Mouse (Mus musculus): ENCODE results near the gene Itga9. TPM values are rescaled to one million over a fixed set of nuclear protein-coding genes. Genes with fewer than 3 reads are reported as not detected.

The Itga9 gene
- polyA plus RNA-seq, 1 experiment from 2014 or later = 4.0 TPM

GRCm38 (mm10) chr9:118812221-118812620 lies 205.7 kb downstream of the Itga9 start:
- no peak overlapping the region for H3K4me3 ChIP-seq
- H3K36me3 ChIP-seq = no peaks in the 10 kb centered on the region
- no peak for DNase-seq (ENCODE audit: low spot score)
- 90% methylated on average over 7 of the region's 7 CpGs for WGBS
- H3K27me3 ChIP-seq (ENCODE audit: low read depth, poor library complexity, severe bottlenecking) = no peaks in the 10 kb centered on the region
- H3K9me3 ChIP-seq (replicated peaks) = peaks cover 3% of the 10 kb centered on the region; the same call in 1 of the 2 replicates
- H3K4me1 ChIP-seq = no peaks in the 10 kb centered on the region
- no peak overlapping the region for H3K27ac ChIP-seq (replicated peaks)

- Histone ChIP-seq H3K27me3 (ENCODE audit: low read depth, poor library complexity, severe bottlenecking) (no peaks in the 10 kb centered on the region), H3K4me3 (no peak overlapping the region), H3K36me3 (no peaks in the 10 kb centered on the region), H3K4me1 (no peaks in the 10 kb centered on the region), H3K9me3 (replicated peaks) (peaks cover 3% of the 10 kb centered on the region; the same call in 1 of the 2 replicates), H3K27ac (replicated peaks) (no peak overlapping the region)
- 88% methylated on average over 5 of the region's 5 CpGs for WGBS
- no peak for DNase-seq (ENCODE audit: low spot score)
These were observed 207.0 kb downstream of the Itga9 start for GRCm38 (mm10) chr9:118813492-118813891.

GRCm38 (mm10) chr9:118814056-118814455 lies 207.6 kb downstream of the Itga9 start:
- WGBS = 91% methylated on average over 16 of the region's 16 CpGs
- H3K27me3 ChIP-seq (ENCODE audit: low read depth, poor library complexity, severe bottlenecking) = no peaks in the 10 kb centered on the region
- no peak for DNase-seq (ENCODE audit: low spot score)

GRCm38 (mm10) chr9:118814461-118814860 lies 208.0 kb downstream of the Itga9 start:
- DNase-seq (ENCODE audit: low spot score) = no peak
- Histone ChIP-seq H3K4me1 (no peaks in the 10 kb centered on the region), H3K9me3 (replicated peaks) (peaks cover 3% of the 10 kb centered on the region; the same call in 1 of the 2 replicates), H3K36me3 (no peaks in the 10 kb centered on the region), H3K27me3 (ENCODE audit: low read depth, poor library complexity, severe bottlenecking) (no peaks in the 10 kb centered on the region), H3K27ac (replicated peaks) (no peak overlapping the region), H3K4me3 (no peak overlapping the region)
- WGBS = 85% methylated on average over 8 of the region's 8 CpGs

More at GRCm38 (mm10) chr9:118814056-118814455, 207.6 kb downstream of the Itga9 start:
- H3K27ac ChIP-seq (replicated peaks) = no peak overlapping the region
- peaks cover 3% of the 10 kb centered on the region; the same call in 1 of the 2 replicates for H3K9me3 ChIP-seq (replicated peaks)
- H3K4me1 ChIP-seq = no peaks in the 10 kb centered on the region
- no peaks in the 10 kb centered on the region for H3K36me3 ChIP-seq
- no peak overlapping the region for H3K4me3 ChIP-seq

- no peaks in the 10 kb centered on the region for H3K4me1 ChIP-seq
- 97% methylated on average over 8 of the region's 8 CpGs for WGBS
- H3K36me3 ChIP-seq = no peaks in the 10 kb centered on the region
- DNase-seq (ENCODE audit: low spot score) = no peak
- no peaks in the 10 kb centered on the region for H3K27me3 ChIP-seq (ENCODE audit: low read depth, poor library complexity, severe bottlenecking)
- no peak overlapping the region for H3K4me3 ChIP-seq
- H3K27ac ChIP-seq (replicated peaks) = no peak overlapping the region
- peaks cover 3% of the 10 kb centered on the region; the same call in 1 of the 2 replicates for H3K9me3 ChIP-seq (replicated peaks)
These were observed 209.1 kb downstream of the Itga9 start for GRCm38 (mm10) chr9:118815543-118815942.

- DNase-seq (ENCODE audit: low spot score) = no peak
- Histone ChIP-seq H3K36me3 (no peaks in the 10 kb centered on the region), H3K27me3 (ENCODE audit: low read depth, poor library complexity, severe bottlenecking) (no peaks in the 10 kb centered on the region), H3K4me1 (peaks cover 15% of the 10 kb centered on the region), H3K9me3 (replicated peaks) (peaks cover 3% of the 10 kb centered on the region; the same call in 1 of the 2 replicates), H3K27ac (replicated peaks) (no peak overlapping the region), H3K4me3 (no peak overlapping the region)
- 83% methylated on average over 3 of the region's 3 CpGs for WGBS
These were observed 212.0 kb downstream of the Itga9 start for GRCm38 (mm10) chr9:118818508-118818907.

- no peaks in the 10 kb centered on the region for H3K27me3 ChIP-seq (ENCODE audit: low read depth, poor library complexity, severe bottlenecking)
- no peaks in the 10 kb centered on the region for H3K9me3 ChIP-seq (replicated peaks)
- peak; percentile 44 for DNase-seq (ENCODE audit: low spot score)
- WGBS = 45% methylated on average over 21 of the region's 21 CpGs
- H3K4me1 ChIP-seq = peaks cover 15% of the 10 kb centered on the region
- H3K4me3 ChIP-seq = peak overlapping the region; percentile 29; the same call in 1 of the 2 replicates
- H3K36me3 ChIP-seq = no peaks in the 10 kb centered on the region
- peak overlapping the region; percentile 80 for H3K27ac ChIP-seq (replicated peaks)
These were observed 215.0 kb downstream of the Itga9 start for GRCm38 (mm10) chr9:118821220-118822185.

- H3K9me3 ChIP-seq (replicated peaks) = no peaks in the 10 kb centered on the region
- peak overlapping the region; percentile 29; the same call in 1 of the 2 replicates for H3K4me3 ChIP-seq
- peak overlapping the region; percentile 80 for H3K27ac ChIP-seq (replicated peaks)
These were observed 215.7 kb downstream of the Itga9 start for GRCm38 (mm10) chr9:118822186-118822555.

GRCm38 (mm10) chr9:118822581-118822980 lies 216.1 kb downstream of the Itga9 start:
- no peaks in the 10 kb centered on the region for H3K9me3 ChIP-seq (replicated peaks)
- H3K4me3 ChIP-seq = no peak overlapping the region
- 87% methylated on average over 2 of the region's 2 CpGs for WGBS
- H3K36me3 ChIP-seq = no peaks in the 10 kb centered on the region
- H3K27me3 ChIP-seq (ENCODE audit: low read depth, poor library complexity, severe bottlenecking) = no peaks in the 10 kb centered on the region
- H3K27ac ChIP-seq (replicated peaks) = 0 out of 2 replicates have a peak overlapping the region, but pooled peaks have one; percentile 80
- H3K4me1 ChIP-seq = peaks cover 15% of the 10 kb centered on the region
- DNase-seq (ENCODE audit: low spot score) = no peak

More at GRCm38 (mm10) chr9:118822186-118822555, 215.7 kb downstream of the Itga9 start:
- peaks cover 15% of the 10 kb centered on the region for H3K4me1 ChIP-seq
- DNase-seq (ENCODE audit: low spot score) = no peak
- 62% methylated on average over 3 of the region's 3 CpGs for WGBS
- H3K36me3 ChIP-seq = no peaks in the 10 kb centered on the region
- H3K27me3 ChIP-seq (ENCODE audit: low read depth, poor library complexity, severe bottlenecking) = no peaks in the 10 kb centered on the region

GRCm38 (mm10) chr9:118831080-118831479 lies 224.6 kb downstream of the Itga9 start:
- H3K4me1 ChIP-seq = no peaks in the 10 kb centered on the region
- H3K36me3 ChIP-seq = no peaks in the 10 kb centered on the region
- no peak overlapping the region for H3K27ac ChIP-seq (replicated peaks)
- DNase-seq (ENCODE audit: low spot score) = no peak
- H3K27me3 ChIP-seq (ENCODE audit: low read depth, poor library complexity, severe bottlenecking) = no peaks in the 10 kb centered on the region
- 81% methylated on average over 11 of the region's 11 CpGs for WGBS
- no peak overlapping the region for H3K4me3 ChIP-seq
- H3K9me3 ChIP-seq (replicated peaks) = no peaks in the 10 kb centered on the region

- Histone ChIP-seq H3K9me3 (replicated peaks) (no peaks in the 10 kb centered on the region), H3K27ac (replicated peaks) (no peak overlapping the region), H3K4me3 (no peak overlapping the region), H3K36me3 (no peaks in the 10 kb centered on the region), H3K27me3 (ENCODE audit: low read depth, poor library complexity, severe bottlenecking) (no peaks in the 10 kb centered on the region), H3K4me1 (no peaks in the 10 kb centered on the region)
- no peak for DNase-seq (ENCODE audit: low spot score)
- 85% methylated on average over 3 of the region's 3 CpGs for WGBS
These were observed 226.0 kb downstream of the Itga9 start for GRCm38 (mm10) chr9:118832533-118832932.

- H3K9me3 ChIP-seq (replicated peaks) = no peaks in the 10 kb centered on the region
- H3K4me1 ChIP-seq = no peaks in the 10 kb centered on the region
- no peak for DNase-seq (ENCODE audit: low spot score)
- WGBS = 71% methylated on average over 8 of the region's 8 CpGs
- H3K4me3 ChIP-seq = no peak overlapping the region
- no peaks in the 10 kb centered on the region for H3K36me3 ChIP-seq
- H3K27ac ChIP-seq (replicated peaks) = no peak overlapping the region
- no peaks in the 10 kb centered on the region for H3K27me3 ChIP-seq (ENCODE audit: low read depth, poor library complexity, severe bottlenecking)
These were observed 226.9 kb downstream of the Itga9 start for GRCm38 (mm10) chr9:118833413-118833812.

All from midbrain, embryonic 10.5 days (tissue).